Mouse (Mus musculus): ENCODE measurements around the gene Wfdc2.

DNA sequence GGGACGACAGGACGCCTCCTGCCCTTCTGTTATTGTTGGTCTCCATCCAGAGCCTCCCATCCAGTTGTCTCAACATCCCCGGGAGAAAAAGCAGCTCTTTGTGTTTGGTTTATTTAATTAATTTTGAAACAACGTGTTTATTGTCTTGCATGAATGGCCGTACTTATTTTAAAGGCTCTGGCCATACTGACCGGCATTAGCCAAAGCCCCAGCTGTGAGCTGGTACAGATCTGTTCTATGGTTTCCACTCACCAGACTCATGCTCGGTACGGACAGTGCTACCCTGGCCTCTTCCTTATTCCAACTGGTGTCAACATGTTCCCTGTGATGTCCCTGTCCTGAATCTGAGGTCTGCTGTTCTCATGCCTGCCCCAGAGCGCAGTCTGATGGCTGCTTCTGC lies 46.3 kb upstream of the Wfdc2 start:
- TF ChIP-seq POLR2A (IDR thresholded peaks at IDR 0.05; ENCODE audit: low read depth, low read length) (no peak), CTCF (IDR thresholded peaks at IDR 0.05; ENCODE audit: borderline replicate concordance, insufficient read depth, low read length) (no peak)
